Mouse (Mus musculus) frontal cortex, postnatal 10 days (tissue): ENCODE results near the gene Atp4a.
A peak's percentile ranks its signal among the peaks of the same experiment; 100 is the strongest.

Source experiments
- DNase-seq, 2 experiments: peaks; one replicate each; pipeline ENCODE4 v3.0.0; 2022; ENCODE audit warnings: low spot score in 2 of 2, mixed read lengths in 1 of 2

The Atp4a gene

GRCm38 (mm10) chr7:30711942-30712341, at the start of gene Atp4a:
Atp4a (plus strand) TSS chr7:30712209.
- DNase-seq, result no peak

GRCm38 (mm10) chr7:30664529-30665200, 47.3 kb upstream of the Atp4a start, which contains the start of gene Haus5:
Haus5 (minus strand) TSS chr7:30664994.
- peak; percentile 87 to 91 for DNase-seq

- DNase-seq, result no peak
These were observed 46.7 kb upstream of the Atp4a start for GRCm38 (mm10) chr7:30665321-30665720.

GRCm38 (mm10) chr7:30669229-30669628, 42.8 kb upstream of the Atp4a start:
- DNase-seq, result no peak

- no peak for DNase-seq
These were observed 40.5 kb upstream of the Atp4a start, which contains the start of gene Pmis2 for GRCm38 (mm10) chr7:30671480-30671879. Pmis2 (minus strand) TSS chr7:30671605.

GRCm38 (mm10) chr7:30678263-30678975, 33.6 kb upstream of the Atp4a start:
- DNase-seq, result no peak

GRCm38 (mm10) chr7:30681897-30682296, 30.1 kb upstream of the Atp4a start:
- no peak for DNase-seq

GRCm38 (mm10) chr7:30683425-30683824, 28.6 kb upstream of the Atp4a start:
- no peak for DNase-seq

- DNase-seq, result no peak
These were observed 23.7 kb upstream of the Atp4a start for GRCm38 (mm10) chr7:30688325-30688724.

- no peak for DNase-seq
These were observed 13.9 kb upstream of the Atp4a start for GRCm38 (mm10) chr7:30698101-30698500.

GRCm38 (mm10) chr7:30698589-30698988, 13.4 kb upstream of the Atp4a start, which contains the start of gene 2200002J24Rik:
2200002J24Rik (plus strand) TSS chr7:30698926.
- no peak for DNase-seq

GRCm38 (mm10) chr7:30706214-30706882, 5.7 kb upstream of the Atp4a start:
- no peak for DNase-seq

- no peak for DNase-seq
These were observed 4.6 kb upstream of the Atp4a start for GRCm38 (mm10) chr7:30707441-30707840.

GRCm38 (mm10) chr7:30717006-30717715, 5.2 kb downstream of the Atp4a start:
- peak; percentile 67 to 68 for DNase-seq

- DNase-seq, result no peak
These were observed 5.7 kb downstream of the Atp4a start for GRCm38 (mm10) chr7:30717716-30718046.

- no peak for DNase-seq
These were observed 7.7 kb downstream of the Atp4a start for GRCm38 (mm10) chr7:30719669-30720068.

- no peak for DNase-seq
These were observed 9.3 kb downstream of the Atp4a start for GRCm38 (mm10) chr7:30721286-30721685.

- no peak for DNase-seq
These were observed 11.4 kb downstream of the Atp4a start for GRCm38 (mm10) chr7:30723274-30723953.

GRCm38 (mm10) chr7:30728214-30728613, 16.2 kb downstream of the Atp4a start:
- no peak for DNase-seq

- no peak for DNase-seq
These were observed 16.9 kb downstream of the Atp4a start for GRCm38 (mm10) chr7:30728739-30729395.
